Comparison of ENCODE assay signal across 22 mouse cellular contexts in genomic region chr7:67457898-67458297, GRCm38 (mm10).
DNase-seq lines count a peak whose midpoint lies in the region; ATAC-seq and TF ChIP-seq lines count a peak whose summit lies in the region.
"Had no signal": no experiment of that assay in that cellular context is flagged by ENCODE, and none has a peak within 500 bp of the region (broad histone marks: within the 10 kb centered on the region; RNA-seq: fewer than 3 reads in every experiment).

No protein-coding gene starts in this region.

- no peaks in the 10 kb centered on the region for H3K27me3 ChIP-seq in lung, postnatal 0 days (replicated peaks; ENCODE audit: insufficient read depth, low read length)
- H3K27me3 ChIP-seq in CH12.LX (replicated peaks), result no peaks in the 10 kb centered on the region
- H3K27me3 ChIP-seq in intestine, embryonic 16.5 days (replicated peaks; ENCODE audit: control insufficient read depth, insufficient read depth, low read length), result no peaks in the 10 kb centered on the region
- H3K27me3 ChIP-seq in neural tube, embryonic 15.5 days (replicated peaks), result no peaks in the 10 kb centered on the region
- H3K27me3 ChIP-seq: embryonic facial prominence, embryonic 15.5 days; hindbrain, embryonic 12.5 days; hindbrain, embryonic 15.5 days; Patski had no signal

- peak; percentile 15 for DNase-seq in lung, postnatal 0 days (ENCODE audit: low spot score)
- no peak for DNase-seq in lung, postnatal 14 days
- DNase-seq in CH12.LX (ENCODE audit: extremely low read depth), result no peak
- DNase-seq: adrenal gland, postnatal 10 days; adrenal gland, postnatal 36 days; cerebellum, adult 11 months; cerebellum, adult 2 months; cerebellum, adult 9-11 months; cerebellum, postnatal 25 days; gastrocnemius, postnatal 14 days; heart, adult 11 months had no signal

- H3K79me2 ChIP-seq in CH12.LX (replicated peaks; ENCODE audit: control insufficient read depth, extremely low read depth, insufficient read depth, poor library complexity, severe bottlenecking), result no peaks in the 10 kb centered on the region
- H3K79me2 ChIP-seq in macrophage (ENCODE audit: inconsistent target), result no peaks in the 10 kb centered on the region

- dilution Hi-C loops in CH12.LX (cut with MboI; ENCODE audit: extremely low pct_ligation_motif_present, extremely low pct_unique_long_range_greater_than_20kb, low sequenced_read_pairs), result no loop called here

- no peak overlapping the region for H3K27ac ChIP-seq in lung, postnatal 0 days (ENCODE audit: low read length)
- no peak overlapping the region for H3K27ac ChIP-seq in CH12.LX (ENCODE audit: insufficient read depth, low read depth)
- H3K27ac ChIP-seq in macrophage, result peak overlapping the region; percentile 88
- H3K27ac ChIP-seq in intestine, embryonic 16.5 days (ENCODE audit: low read length), result no peak overlapping the region
- no peak overlapping the region for H3K27ac ChIP-seq in neural tube, embryonic 15.5 days (replicated peaks)
- H3K27ac ChIP-seq: embryonic facial prominence, embryonic 12.5 days; embryonic facial prominence, embryonic 15.5 days; hindbrain, embryonic 12.5 days; hindbrain, embryonic 15.5 days had no signal

- H3K9ac ChIP-seq in lung, postnatal 0 days (replicated peaks; ENCODE audit: low read depth), result no peak overlapping the region
- no peak overlapping the region for H3K9ac ChIP-seq in CH12.LX (ENCODE audit: insufficient read depth, low read depth)
- no peak overlapping the region for H3K9ac ChIP-seq in intestine, embryonic 16.5 days (ENCODE audit: low read depth, low read length)
- H3K9ac ChIP-seq in neural tube, embryonic 15.5 days (replicated peaks), result no peak overlapping the region
- H3K9ac ChIP-seq: embryonic facial prominence, embryonic 12.5 days; embryonic facial prominence, embryonic 15.5 days; hindbrain, embryonic 12.5 days; hindbrain, embryonic 15.5 days had no signal

- no peak for TF ChIP-seq POLR2A in CH12.LX (IDR thresholded peaks at IDR 0.05; ENCODE audit: low read depth, low read length)

- TF ChIP-seq CTCF in lung, postnatal 0 days (IDR thresholded peaks at IDR 0.05), result no peak
- TF ChIP-seq CTCF in CH12.LX (conservative IDR thresholded peaks at IDR 0.05 in 1 of 2, IDR thresholded peaks at IDR 0.05 in 1 of 2; ENCODE audit: low read depth in 2 of 2, low read length in 2 of 2), result no peak

- no peak for TF ChIP-seq RAD21 in CH12.LX (IDR thresholded peaks at IDR 0.05; ENCODE audit: low read depth, low read length)

- no peak overlapping the region for H3K4me2 ChIP-seq in lung, postnatal 0 days (replicated peaks; ENCODE audit: low read depth, low read length)
- no peak overlapping the region for H3K4me2 ChIP-seq in CH12.LX (ENCODE audit: insufficient read depth, low read depth, poor library complexity, severe bottlenecking)
- H3K4me2 ChIP-seq in intestine, embryonic 16.5 days (ENCODE audit: low read depth, low read length), result no peak overlapping the region
- H3K4me2 ChIP-seq in neural tube, embryonic 15.5 days, result no peak overlapping the region
- H3K4me2 ChIP-seq: embryonic facial prominence, embryonic 12.5 days; embryonic facial prominence, embryonic 15.5 days; heart, embryonic 11.5 days; hindbrain, embryonic 12.5 days; hindbrain, embryonic 15.5 days had no signal

- in situ Hi-C loops in CH12.LX (cut with MboI; ENCODE audit: low pct_ligation_motif_present, low pct_unique_long_range_greater_than_20kb, low sequenced_read_pairs), result no loop called here

- no peaks in the 10 kb centered on the region for H3K9me3 ChIP-seq in lung, postnatal 0 days (ENCODE audit: low read length)
- no peaks in the 10 kb centered on the region for H3K9me3 ChIP-seq in CH12.LX (replicated peaks; ENCODE audit: low read length)
- H3K9me3 ChIP-seq in intestine, embryonic 16.5 days (ENCODE audit: control insufficient read depth, low read length), result no peaks in the 10 kb centered on the region
- H3K9me3 ChIP-seq in neural tube, embryonic 15.5 days (replicated peaks), result no peaks in the 10 kb centered on the region
- H3K9me3 ChIP-seq: embryonic facial prominence, embryonic 12.5 days; embryonic facial prominence, embryonic 15.5 days; G1E; hindbrain, embryonic 12.5 days; hindbrain, embryonic 15.5 days had no signal

- no peaks in the 10 kb centered on the region for H3K36me3 ChIP-seq in lung, postnatal 0 days (ENCODE audit: insufficient read depth, low read length)
- H3K36me3 ChIP-seq in CH12.LX (replicated peaks in 1 of 2; ENCODE audit: control insufficient read depth in 1 of 2, insufficient read depth in 1 of 2, low read length in 1 of 2) (no peaks in the 10 kb centered on the region), macrophage (ENCODE audit: inconsistent target) (no peaks in the 10 kb centered on the region)
- no peaks in the 10 kb centered on the region for H3K36me3 ChIP-seq in intestine, embryonic 16.5 days (ENCODE audit: control insufficient read depth, insufficient read depth, low read length)
- no peaks in the 10 kb centered on the region for H3K36me3 ChIP-seq in neural tube, embryonic 15.5 days
- H3K36me3 ChIP-seq: embryonic facial prominence, embryonic 12.5 days; embryonic facial prominence, embryonic 15.5 days; G1E; hindbrain, embryonic 12.5 days; hindbrain, embryonic 15.5 days had no signal

- no peak for ATAC-seq in lung, postnatal 0 days
- no peak for ATAC-seq in intestine, embryonic 16.5 days
- ATAC-seq in neural tube, embryonic 15.5 days (ENCODE audit: low FRiP score), result no peak
- ATAC-seq: forebrain, embryonic 14.5 days; Patski had no signal

- no peak for TF ChIP-seq EP300 in lung, postnatal 0 days (IDR thresholded peaks at IDR 0.05)
- no peak for TF ChIP-seq EP300 in CH12.LX (IDR thresholded peaks at IDR 0.05; ENCODE audit: low read length)

- peaks cover 26% of the 10 kb centered on the region for H3K4me1 ChIP-seq in lung, postnatal 0 days (ENCODE audit: insufficient read depth, low read depth, low read length)
- peaks cover 9 to 29% of the 10 kb centered on the region in 2 experiments for H3K4me1 ChIP-seq in CH12.LX (ENCODE audit: control insufficient read depth in 1 of 2, insufficient read depth in 2 of 2)
- H3K4me1 ChIP-seq in intestine, embryonic 16.5 days (ENCODE audit: control insufficient read depth, insufficient read depth, low read length), result no peaks in the 10 kb centered on the region
- H3K4me1 ChIP-seq in neural tube, embryonic 15.5 days, result peaks cover 11% of the 10 kb centered on the region
- H3K4me1 ChIP-seq: embryonic facial prominence, embryonic 12.5 days had no signal

- WGBS in lung, postnatal 0 days, result 55% methylated on average over 1 of the region's 1 CpGs
- WGBS in macrophage (ENCODE audit: missing documents), result 83% methylated on average over 1 of the region's 1 CpGs
- WGBS in intestine, embryonic 16.5 days, result 87% methylated on average over 1 of the region's 1 CpGs
- 97% methylated on average over 1 of the region's 1 CpGs for WGBS in neural tube, embryonic 15.5 days

- H3K4me3 ChIP-seq in lung, postnatal 0 days (ENCODE audit: low read depth, low read length), result no peak overlapping the region
- no peak overlapping the region for H3K4me3 ChIP-seq in CH12.LX (replicated peaks in 1 of 3; ENCODE audit: low read depth in 2 of 3, low read length in 2 of 3, poor library complexity in 1 of 3)
- no peak overlapping the region for H3K4me3 ChIP-seq in macrophage (ENCODE audit: inconsistent target)
- H3K4me3 ChIP-seq in intestine, embryonic 16.5 days (ENCODE audit: low read length), result no peak overlapping the region
- H3K4me3 ChIP-seq in neural tube, embryonic 15.5 days (replicated peaks), result no peak overlapping the region
- H3K4me3 ChIP-seq: embryonic facial prominence, embryonic 12.5 days; embryonic facial prominence, embryonic 15.5 days; hindbrain, embryonic 12.5 days; hindbrain, embryonic 15.5 days had no signal

TF ChIP-seq in CH12.LX, 34 proteins besides CTCF, POLR2A, EP300 and RAD21:
- peak; percentile 76; the same call in 1 of the 2 replicates for TF ChIP-seq MAFK (IDR thresholded peaks at IDR 0.05; ENCODE audit: insufficient replicate concordance, low read length)
- no peak for TF ChIP-seq PAX5 (IDR thresholded peaks at IDR 0.05; ENCODE audit: low read length)
